Mouse (Mus musculus) kidney, embryonic 15.5 days (tissue): ENCODE data around the gene Pld2. TPM values are rescaled to one million over a fixed set of nuclear protein-coding genes. Genes with fewer than 3 reads are reported as not detected.
"Not testable (repeated sequence)": the region's sequence is repeated elsewhere in the genome, so short reads cannot be mapped to it uniquely, and the experiment has no call there.

ENCODE experiments used
- ATAC-seq: fragments of 200-750 bp; cut with Nextera tagmentation; replicated peaks from 2 replicates; pipeline ENCODE4 v1.8.0; 2017; ENCODE audit warnings: moderate TSS enrichment; ENCODE audit not compliant: low FRiP score
- H3K27ac ChIP-seq: fragments of 300-500 bp; sonication (generic); 2 replicates; pipeline ENCODE4 v1.5.1; 2015; ENCODE audit warnings: mild to moderate bottlenecking, inconsistent platforms
- H3K27me3 ChIP-seq: fragments of 300-500 bp; sonication (generic); 2 replicates; pipeline ENCODE4 v1.6.1; 2015; ENCODE audit warnings: inconsistent platforms
- H3K36me3 ChIP-seq: fragments of 300-500 bp; sonication (generic); 2 replicates; pipeline ENCODE4 v1.6.1; 2015; ENCODE audit warnings: inconsistent platforms
- H3K4me1 ChIP-seq: fragments of 300-500 bp; sonication (generic); 2 replicates; pipeline ENCODE4 v1.6.1; 2015; ENCODE audit warnings: inconsistent platforms
- H3K4me2 ChIP-seq: fragments of 300-500 bp; sonication (generic); 2 replicates; pipeline ENCODE4 v1.6.1; 2015; ENCODE audit warnings: moderate library complexity, mild to moderate bottlenecking, inconsistent platforms
- H3K4me3 ChIP-seq: fragments of 300-500 bp; sonication (generic); replicated peaks from 2 replicates; pipeline ENCODE4 v1.5.1; 2015; ENCODE audit warnings: mild to moderate bottlenecking, inconsistent platforms
- H3K9ac ChIP-seq: fragments of 300-500 bp; sonication (generic); 2 replicates; pipeline ENCODE4 v1.6.1; 2015; ENCODE audit warnings: mild to moderate bottlenecking, inconsistent platforms
- H3K9me3 ChIP-seq: fragments of 300-500 bp; sonication (generic); replicated peaks from 2 replicates; pipeline ENCODE4 v1.6.1; 2016; ENCODE audit warnings: inconsistent platforms
- whole genome bisulfite sequencing: fragments of 180-500 bp; shearing (Covaris S2); methylation state at CpG from one replicate; pipeline ENCODE4 v1.1.7; 2015; ENCODE audit warnings: mixed read lengths; 5-methylcytosine and 5-hydroxymethylcytosine counted together
- polyA plus RNA-seq: library from polyadenylated mRNA; unstranded; fragments of >200 nt; fragmentation: Nextera tagmentation; extraction: Ambion mirVana; gene quantifications from 2 replicates; pipeline ENCODE4 v1.2.1, GENCODE M21; 2015

Pld2 gene
- polyA plus RNA-seq, 1 experiment from 2014 or later = 8.2 TPM

DNA sequence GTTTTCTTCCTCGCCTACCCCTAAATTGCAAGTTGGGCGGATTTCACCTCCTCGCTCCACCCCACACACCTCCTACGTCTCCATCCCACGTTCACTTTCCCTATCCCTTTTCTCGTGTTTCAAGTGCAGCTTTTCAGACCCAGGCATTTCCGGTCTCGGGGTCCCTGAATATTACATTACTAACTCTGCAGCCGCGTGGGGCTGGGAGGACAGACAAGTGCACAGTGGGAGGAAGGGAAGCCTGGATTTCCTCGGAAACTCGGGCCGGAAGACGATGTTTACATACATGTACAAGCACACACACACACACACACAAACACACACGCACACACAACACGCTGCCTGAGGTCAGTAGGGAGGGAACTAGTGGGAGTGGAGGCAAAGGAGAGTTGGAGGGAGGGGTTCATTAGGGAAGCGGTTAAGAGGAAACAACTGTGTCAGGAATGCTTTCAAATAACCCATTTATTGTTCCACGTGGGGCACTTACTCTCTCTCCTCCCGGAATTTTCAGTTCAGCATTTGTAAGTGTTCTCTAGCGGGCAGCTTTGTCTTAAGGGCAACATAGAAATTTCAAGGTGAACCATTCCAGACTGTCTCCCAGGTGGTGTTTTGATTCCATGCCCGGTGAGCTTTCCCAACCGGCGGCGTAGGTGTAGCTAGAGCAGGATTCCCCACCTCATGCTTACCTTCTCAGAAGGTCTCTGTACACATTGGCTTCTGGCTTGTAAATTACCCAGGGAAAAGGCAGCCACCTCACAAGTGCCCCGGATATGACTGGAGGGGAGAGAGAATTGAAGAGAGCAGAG, 23.8 kb downstream of the Pld2 start:
- ATAC-seq = 0 out of 2 replicates have a peak, but pooled peaks have one; percentile 7
- Histone ChIP-seq H3K36me3 (peaks cover 13% of the 10 kb centered on the region), H3K9me3 (no peaks in the 10 kb centered on the region), H3K4me3 (peak overlapping the region; percentile 93), H3K27ac (peak overlapping the region; percentile 96), H3K4me2 (peak overlapping the region; percentile 90), H3K4me1 (peaks cover 47% of the 10 kb centered on the region), H3K9ac (peak overlapping the region; percentile 86), H3K27me3 (no peaks in the 10 kb centered on the region)
- under 1% methylated on average over 25 of the region's 25 CpGs for WGBS

DNA sequence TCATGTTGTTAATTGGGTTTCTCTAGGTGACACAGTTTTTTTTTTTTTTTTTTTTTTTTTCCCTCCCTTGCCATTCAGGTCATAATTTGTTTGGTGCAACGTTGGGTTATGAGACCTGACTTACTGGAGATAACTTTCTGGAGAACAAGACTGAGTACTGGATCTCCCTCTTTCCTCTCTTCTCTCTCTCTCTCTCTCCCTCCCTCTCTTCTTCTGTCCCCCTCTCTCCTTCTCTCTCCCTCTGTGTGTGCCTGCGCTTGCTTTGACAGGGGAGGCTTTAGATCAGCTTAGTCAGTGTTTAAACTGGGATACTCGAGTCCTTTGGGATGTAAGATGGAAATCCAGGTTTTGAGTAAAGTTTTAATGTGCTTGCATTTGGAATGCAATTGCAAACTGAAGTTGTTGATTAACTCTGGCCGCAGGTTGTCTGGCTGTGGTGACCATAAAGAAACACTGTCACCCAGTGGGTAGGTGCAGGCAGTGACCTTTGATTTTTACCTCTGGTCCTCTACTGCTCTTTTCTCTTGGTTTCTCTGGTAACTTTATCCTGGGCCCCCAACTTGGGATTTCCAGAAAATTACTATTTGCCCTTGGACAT, 24.5 kb downstream of the Pld2 start:
- 19% methylated on average over 4 of the region's 4 CpGs for WGBS
- H3K9me3 ChIP-seq = no peaks in the 10 kb centered on the region
- no peak for ATAC-seq
- H3K27me3 ChIP-seq = no peaks in the 10 kb centered on the region
- H3K36me3 ChIP-seq = peaks cover 14% of the 10 kb centered on the region
- H3K4me1 ChIP-seq = peaks cover 47% of the 10 kb centered on the region
- H3K9ac ChIP-seq = peak overlapping the region; percentile 86
- H3K27ac ChIP-seq = peak overlapping the region; percentile 96
- peak overlapping the region; percentile 90 for H3K4me2 ChIP-seq
- peak overlapping the region; percentile 93 for H3K4me3 ChIP-seq

DNA sequence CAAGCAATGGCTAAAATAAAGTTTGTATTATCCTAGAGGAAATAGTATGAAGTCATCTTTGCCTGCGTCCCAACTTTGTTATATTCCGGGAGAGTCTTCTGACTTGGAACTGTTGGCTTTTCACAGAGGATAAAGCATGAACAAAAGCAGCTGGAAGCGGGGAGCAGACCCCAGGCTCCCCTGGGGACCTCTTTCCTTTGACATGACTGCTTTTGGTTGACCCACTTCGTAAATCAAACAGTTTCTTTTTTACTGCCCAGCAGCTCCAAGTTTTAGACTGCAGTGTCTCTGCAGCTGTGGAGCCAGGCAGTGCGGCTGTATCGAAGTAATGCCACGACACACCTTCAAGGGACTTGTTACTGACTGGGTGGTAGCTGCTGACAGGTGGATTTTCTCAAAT, 26.7 kb downstream of the Pld2 start:
- peaks cover 43% of the 10 kb centered on the region for H3K4me1 ChIP-seq
- H3K27ac ChIP-seq = no peak overlapping the region
- no peaks in the 10 kb centered on the region for H3K27me3 ChIP-seq
- no peak overlapping the region for H3K4me3 ChIP-seq
- no peak overlapping the region for H3K9ac ChIP-seq
- no peak for ATAC-seq
- 45% methylated on average over 7 of the region's 7 CpGs for WGBS
- H3K4me2 ChIP-seq = no peak overlapping the region
- H3K36me3 ChIP-seq = peaks cover 14% of the 10 kb centered on the region
- no peaks in the 10 kb centered on the region for H3K9me3 ChIP-seq

DNA sequence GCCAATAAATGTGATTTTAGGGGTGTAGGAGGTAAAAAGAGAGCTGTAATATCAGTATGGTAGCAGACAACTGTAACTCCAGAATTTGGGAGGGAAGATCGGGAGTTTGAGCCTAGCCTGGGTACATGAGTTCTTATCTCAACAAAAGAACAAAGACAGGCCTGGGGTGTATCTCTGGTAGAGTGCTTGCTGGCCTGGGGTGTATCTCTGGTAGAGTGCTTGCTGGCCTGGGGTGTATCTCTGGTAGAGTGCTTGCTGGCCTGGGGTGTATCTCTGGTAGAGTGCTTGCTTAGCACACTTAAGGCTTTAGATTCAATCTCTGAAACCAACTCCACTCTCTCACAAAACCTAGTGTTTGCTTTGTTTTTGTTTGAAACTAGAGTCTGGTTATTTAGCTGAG, 30.8 kb downstream of the Pld2 start:
- not testable (repeated sequence) for H3K4me2 ChIP-seq, H3K4me3 ChIP-seq, H3K9me3 ChIP-seq, ATAC-seq, H3K9ac ChIP-seq, H3K27ac ChIP-seq, H3K27me3 ChIP-seq
- 87% methylated on average over 1 of the region's 1 CpGs for WGBS
- Histone ChIP-seq H3K4me1 (peaks cover 40% of the 10 kb centered on the region), H3K36me3 (peaks cover 14% of the 10 kb centered on the region)

DNA sequence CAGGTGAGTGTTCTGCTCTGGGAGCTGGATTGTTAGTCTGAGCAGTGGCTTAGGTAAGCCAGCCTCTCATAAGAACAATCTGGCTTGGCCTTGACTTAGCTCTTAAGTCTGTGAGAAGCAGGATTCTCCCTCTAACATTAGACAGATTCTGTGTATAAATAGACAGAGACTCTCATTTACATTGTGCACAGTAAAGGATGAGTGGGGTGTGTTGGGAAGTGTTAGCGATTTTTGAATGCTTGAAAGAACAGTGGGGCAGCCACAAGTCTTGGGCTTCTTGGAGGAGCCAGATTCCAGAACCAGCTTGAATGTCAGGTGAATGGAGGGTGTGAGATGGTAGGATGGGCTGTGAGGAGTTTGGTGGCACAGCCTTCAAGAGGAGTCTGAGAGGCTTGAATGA, 31.8 kb downstream of the Pld2 start:
- 84% methylated on average over 1 of the region's 1 CpGs for WGBS
- Histone ChIP-seq H3K9me3 (no peaks in the 10 kb centered on the region), H3K4me2 (no peak overlapping the region), H3K36me3 (peaks cover 12% of the 10 kb centered on the region), H3K27me3 (no peaks in the 10 kb centered on the region), H3K4me1 (peaks cover 31% of the 10 kb centered on the region), H3K9ac (no peak overlapping the region), H3K27ac (peak overlapping the region; percentile 63), H3K4me3 (no peak overlapping the region)
- ATAC-seq = no peak

DNA sequence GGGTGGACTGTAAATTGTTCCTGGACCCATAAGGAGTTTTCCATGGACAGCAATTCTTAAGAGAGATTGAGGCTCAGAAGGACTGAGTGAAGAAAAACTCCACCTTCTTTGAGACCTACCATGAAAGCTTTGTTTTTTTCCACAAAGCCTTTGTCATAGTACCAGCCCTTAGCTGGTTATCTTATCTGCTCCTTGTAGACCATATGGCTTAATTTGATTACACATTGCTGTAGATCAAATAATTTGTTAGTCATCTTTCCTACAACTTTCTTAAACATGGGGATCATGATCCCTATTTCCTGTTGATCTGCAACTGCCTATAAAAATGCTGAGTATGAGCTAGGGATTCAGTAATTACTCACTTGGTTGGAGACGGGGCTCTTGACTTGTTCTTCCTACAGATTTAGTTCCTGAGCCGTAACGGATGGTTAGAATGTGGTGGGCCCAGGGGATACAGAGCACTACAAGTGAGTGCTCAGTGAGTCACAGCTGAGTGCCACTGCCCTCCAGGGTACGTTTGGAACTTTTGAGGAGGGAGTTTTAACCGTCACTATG, 32.6 kb downstream of the Pld2 start:
- no peak; the same call in 1 of the 2 replicates for ATAC-seq
- Histone ChIP-seq H3K36me3 (peaks cover 11% of the 10 kb centered on the region), H3K4me3 (no peak overlapping the region), H3K9ac (no peak overlapping the region), H3K27ac (peak overlapping the region; percentile 63), H3K27me3 (no peaks in the 10 kb centered on the region), H3K4me1 (peaks cover 34% of the 10 kb centered on the region), H3K9me3 (no peaks in the 10 kb centered on the region), H3K4me2 (no peak overlapping the region)
- WGBS = 26% methylated on average over 5 of the region's 5 CpGs

DNA sequence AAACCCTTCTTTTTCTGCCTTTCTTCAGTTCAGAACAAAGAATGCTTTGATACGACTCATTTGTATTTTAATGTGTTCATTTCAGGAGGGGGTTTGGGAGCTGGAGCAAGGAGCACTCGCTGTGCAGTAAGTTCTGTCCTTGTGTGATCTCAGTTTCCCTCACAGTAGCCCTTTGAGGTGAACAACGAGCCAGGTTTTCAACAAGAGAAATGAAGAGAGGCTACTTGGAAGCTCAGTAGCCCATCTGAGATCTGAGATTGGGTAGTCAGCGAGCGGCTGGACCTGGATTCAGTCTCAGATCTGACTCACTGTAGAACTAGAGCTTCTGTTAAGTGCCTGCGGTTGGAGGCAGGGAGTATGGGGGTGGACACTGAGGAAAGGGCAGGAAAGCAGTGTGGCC, 34.0 kb downstream of the Pld2 start:
- H3K9me3 ChIP-seq = no peaks in the 10 kb centered on the region
- 0 out of 2 replicates have a peak overlapping the region, but pooled peaks have one; percentile 23 for H3K27ac ChIP-seq
- H3K9ac ChIP-seq = no peak overlapping the region
- no peak for ATAC-seq
- H3K36me3 ChIP-seq = no peaks in the 10 kb centered on the region
- no peak overlapping the region for H3K4me3 ChIP-seq
- no peaks in the 10 kb centered on the region for H3K27me3 ChIP-seq
- WGBS = 80% methylated on average over 6 of the region's 6 CpGs
- H3K4me2 ChIP-seq = no peak overlapping the region
- H3K4me1 ChIP-seq = peaks cover 49% of the 10 kb centered on the region

DNA sequence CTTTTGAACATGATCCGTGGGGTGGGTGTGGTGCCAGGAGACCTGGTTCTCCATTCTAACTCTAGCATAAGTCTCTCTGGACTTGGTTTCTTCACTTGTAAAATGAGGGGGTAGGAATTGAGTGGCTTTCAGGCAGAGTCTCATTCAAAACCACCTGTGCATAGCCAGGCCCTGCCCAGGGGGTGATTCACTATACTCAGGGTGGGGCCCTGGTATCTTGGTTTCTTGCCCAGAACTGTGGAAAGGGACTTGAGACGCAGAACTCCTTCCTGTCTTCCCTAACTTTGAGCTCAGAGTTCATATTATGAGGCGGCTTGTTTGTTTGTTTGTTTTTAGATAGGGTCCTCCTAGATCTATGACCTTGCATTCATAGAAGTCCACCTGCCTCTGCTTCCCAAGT, 37.3 kb downstream of the Pld2 start:
- no peak overlapping the region for H3K4me2 ChIP-seq
- H3K9ac ChIP-seq = no peak overlapping the region
- 0 out of 2 replicates have a peak overlapping the region, but pooled peaks have one; percentile 50 for H3K27ac ChIP-seq
- 73% methylated on average over 3 of the region's 3 CpGs for WGBS
- no peaks in the 10 kb centered on the region for H3K36me3 ChIP-seq
- no peaks in the 10 kb centered on the region for H3K9me3 ChIP-seq
- no peak for ATAC-seq
- H3K4me1 ChIP-seq = peaks cover 61% of the 10 kb centered on the region
- H3K27me3 ChIP-seq = no peaks in the 10 kb centered on the region
- no peak overlapping the region for H3K4me3 ChIP-seq

DNA sequence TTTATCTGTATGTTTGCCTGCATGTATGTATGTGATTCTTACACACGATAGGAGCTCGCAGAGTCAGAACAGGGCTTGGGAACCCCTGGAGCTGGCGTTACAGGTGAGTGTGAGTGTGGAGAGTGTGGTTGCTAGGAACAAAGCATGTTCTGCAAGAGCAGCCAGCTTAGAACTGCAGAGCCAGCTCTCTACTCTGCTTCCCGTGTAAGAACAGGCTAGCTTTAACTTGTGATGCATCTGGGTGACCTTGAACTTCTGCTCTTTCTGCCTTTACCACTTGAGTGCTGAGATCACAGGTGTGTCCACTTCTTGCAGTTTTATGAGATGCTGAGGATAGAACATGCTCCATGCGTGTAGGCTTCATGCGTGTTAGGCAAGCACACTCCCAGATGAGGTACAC, 39.1 kb downstream of the Pld2 start:
- 87% methylated on average over 6 of the region's 6 CpGs for WGBS
- no peak overlapping the region for H3K27ac ChIP-seq
- H3K9ac ChIP-seq = no peak overlapping the region
- H3K36me3 ChIP-seq = no peaks in the 10 kb centered on the region
- peaks cover 59% of the 10 kb centered on the region for H3K4me1 ChIP-seq
- H3K9me3 ChIP-seq = no peaks in the 10 kb centered on the region
- ATAC-seq = no peak
- H3K4me3 ChIP-seq = no peak overlapping the region
- H3K4me2 ChIP-seq = no peak overlapping the region
- H3K27me3 ChIP-seq = no peaks in the 10 kb centered on the region

DNA sequence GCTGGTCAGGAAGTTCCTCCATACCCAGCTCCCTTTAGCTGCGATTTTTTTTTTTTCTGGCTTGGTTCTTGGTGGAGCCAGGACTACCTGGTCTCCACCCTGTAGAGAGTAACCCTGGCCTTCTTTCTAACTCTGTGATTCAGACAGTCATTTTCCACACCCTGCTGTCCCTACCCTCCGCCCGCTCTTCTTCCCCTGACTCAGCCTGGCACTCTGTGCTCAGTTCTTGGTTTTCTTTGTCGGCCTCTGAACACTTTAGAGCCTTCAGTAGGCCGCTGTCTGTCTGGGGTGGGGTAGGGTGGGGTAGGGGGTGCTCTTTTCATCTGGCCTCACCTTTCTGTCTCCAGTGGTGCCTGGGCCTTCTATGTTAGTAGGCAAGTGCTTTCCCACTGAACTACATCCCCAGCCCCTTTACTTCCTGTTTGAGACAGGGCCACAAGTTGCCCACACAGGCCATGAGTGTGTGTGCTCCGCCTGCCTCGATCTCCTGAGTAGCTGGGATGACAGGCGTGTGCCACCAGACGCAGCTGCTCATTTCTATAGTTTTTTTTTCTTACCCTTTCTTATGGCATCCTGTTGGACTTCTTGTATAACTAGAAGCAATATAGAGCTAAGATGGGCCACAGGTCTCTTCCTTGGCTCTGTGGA, 40.0 kb downstream of the Pld2 start:
- H3K27me3 ChIP-seq = no peaks in the 10 kb centered on the region
- peaks cover 66% of the 10 kb centered on the region for H3K4me1 ChIP-seq
- no peak overlapping the region for H3K9ac ChIP-seq
- H3K4me2 ChIP-seq = no peak overlapping the region
- ATAC-seq = no peak
- WGBS = 75% methylated on average over 9 of the region's 9 CpGs
- H3K27ac ChIP-seq = peak overlapping the region; percentile 51; the same call in 1 of the 2 replicates
- H3K36me3 ChIP-seq = no peaks in the 10 kb centered on the region
- H3K9me3 ChIP-seq = no peaks in the 10 kb centered on the region
- no peak overlapping the region for H3K4me3 ChIP-seq

DNA sequence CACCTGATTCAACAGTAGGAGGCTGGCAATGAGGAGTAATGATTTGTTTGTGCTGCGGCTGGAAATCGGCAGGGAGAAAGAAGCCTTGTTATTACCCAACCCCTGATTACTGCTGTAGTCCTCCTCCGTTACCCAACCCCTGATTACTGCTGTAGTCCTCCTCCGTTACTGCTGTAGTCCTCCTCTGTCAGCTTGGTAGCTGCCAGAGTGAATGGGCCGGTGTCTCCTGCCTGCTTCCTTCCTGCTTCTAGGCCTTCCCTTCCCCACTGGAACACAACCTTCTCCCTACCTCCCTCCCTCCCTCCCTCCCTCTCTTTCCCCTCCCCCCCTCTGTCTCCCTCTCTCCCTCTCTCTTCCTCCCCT, 40.5 kb downstream of the Pld2 start:
- Histone ChIP-seq H3K9me3 (no peaks in the 10 kb centered on the region), H3K4me2 (no peak overlapping the region), H3K4me3 (no peak overlapping the region), H3K27ac (peak overlapping the region; percentile 51; the same call in 1 of the 2 replicates), H3K9ac (no peak overlapping the region), H3K36me3 (no peaks in the 10 kb centered on the region), H3K27me3 (no peaks in the 10 kb centered on the region), H3K4me1 (peaks cover 71% of the 10 kb centered on the region)
- ATAC-seq = no peak
- WGBS = 30% methylated on average over 5 of the region's 5 CpGs

DNA sequence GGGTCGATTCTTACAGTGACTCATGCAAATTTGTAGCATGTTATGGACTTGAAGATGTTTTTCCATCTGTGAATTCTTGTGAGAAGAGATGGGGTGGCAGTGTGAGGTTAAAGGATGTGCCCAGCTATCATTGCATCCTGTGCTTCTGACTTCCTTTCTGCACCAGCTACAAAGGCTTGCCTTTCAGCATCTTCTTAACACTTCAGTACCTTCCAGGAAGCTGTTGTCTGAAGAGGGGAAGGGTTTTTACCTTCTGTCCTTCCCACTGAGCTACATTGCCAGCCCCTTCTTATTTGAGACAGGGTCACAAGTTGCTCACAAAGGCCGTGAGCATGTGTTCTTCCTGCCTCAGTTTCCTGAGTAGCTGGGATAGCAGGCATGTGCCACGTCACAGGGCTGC, 41.1 kb downstream of the Pld2 start:
- no peak overlapping the region for H3K4me3 ChIP-seq
- H3K27me3 ChIP-seq = no peaks in the 10 kb centered on the region
- 0 out of 2 replicates have a peak overlapping the region, but pooled peaks have one; percentile 51 for H3K27ac ChIP-seq
- H3K4me2 ChIP-seq = no peak overlapping the region
- H3K4me1 ChIP-seq = peaks cover 77% of the 10 kb centered on the region
- ATAC-seq = no peak
- no peaks in the 10 kb centered on the region for H3K36me3 ChIP-seq
- H3K9ac ChIP-seq = no peak overlapping the region
- 85% methylated on average over 3 of the region's 3 CpGs for WGBS
- H3K9me3 ChIP-seq = no peaks in the 10 kb centered on the region
